Mouse (Mus musculus): ENCODE results near the gene Il12rb2. TPM values are rescaled to one million over a fixed set of nuclear protein-coding genes. Genes with fewer than 3 reads are reported as not detected.
A peak's percentile ranks its signal among the peaks of the same experiment; 100 is the strongest.

The Il12rb2 gene
- total and polyA plus RNA-seq, 3 experiments: 0.08 TPM; not detected in 2

DNA sequence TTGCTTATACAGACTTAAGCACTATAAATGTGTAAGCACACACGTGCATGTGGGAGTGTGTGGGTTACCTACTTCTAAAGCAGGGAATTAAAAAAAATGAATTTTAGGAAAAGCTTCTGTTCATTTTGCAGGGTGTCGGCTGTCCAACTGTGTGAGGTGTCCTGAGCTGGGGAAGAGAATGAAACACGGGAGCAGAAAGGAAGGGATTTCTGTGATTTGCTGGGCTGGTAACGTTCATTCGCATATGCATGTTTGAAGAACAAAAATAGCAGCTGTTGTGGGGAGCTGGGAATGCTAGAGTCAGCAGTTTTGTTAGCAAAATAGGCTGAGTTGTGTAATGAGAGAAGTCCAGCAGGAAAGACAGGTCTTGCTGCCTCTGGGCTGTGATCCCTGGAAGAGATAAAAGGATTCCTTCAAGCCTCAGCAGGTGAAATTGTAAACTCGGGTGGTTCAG is 75.3 kb downstream of the Il12rb2 start:
- Histone ChIP-seq H3K79me2 (replicated peaks; ENCODE audit: control insufficient read depth, extremely low read depth, insufficient read depth, poor library complexity, severe bottlenecking) (no peaks in the 10 kb centered on the region), H3K9ac (ENCODE audit: insufficient read depth, low read depth) (no peak overlapping the region), H3K27me3 (replicated peaks) (no peaks in the 10 kb centered on the region), H3K4me3 (replicated peaks in 1 of 3; ENCODE audit: low read depth in 2 of 3, low read length in 2 of 3, poor library complexity in 1 of 3) (no peak overlapping the region), H3K27ac (ENCODE audit: insufficient read depth, low read depth) (no peak overlapping the region), H3K9me3 (replicated peaks; ENCODE audit: low read length) (no peaks in the 10 kb centered on the region), H3K4me1 (ENCODE audit: control insufficient read depth in 1 of 2, insufficient read depth in 2 of 2) (peaks cover 0 to 5% of the 10 kb centered on the region in 2 experiments; a peak in 1 of 4 replicates), H3K36me3 (replicated peaks in 1 of 2; ENCODE audit: control insufficient read depth in 1 of 2, insufficient read depth in 1 of 2, low read length in 1 of 2) (peaks cover 0 to 5% of the 10 kb centered on the region in 2 experiments), H3K4me2 (ENCODE audit: insufficient read depth, low read depth, poor library complexity, severe bottlenecking) (no peak overlapping the region)
- 0 out of 2 replicates have a peak, but pooled peaks have one; percentile 31 for TF ChIP-seq MAFK (IDR thresholded peaks at IDR 0.05; ENCODE audit: insufficient replicate concordance, low read length)
- no peak for TF ChIP-seq NRF1 (IDR thresholded peaks at IDR 0.05; ENCODE audit: low read depth, low read length)
- dilution Hi-C loops (cut with MboI; ENCODE audit: extremely low pct_ligation_motif_present, extremely low pct_unique_long_range_greater_than_20kb, low sequenced_read_pairs): no loop called here
- no peak for DNase-seq (ENCODE audit: extremely low read depth)
- in situ Hi-C loops (cut with MboI; ENCODE audit: low pct_ligation_motif_present, low pct_unique_long_range_greater_than_20kb, low sequenced_read_pairs): loop anchor here (25.0 kb wide), 1 partner anchor 338 kb away; no protein-coding TSS in a partner anchor

DNA sequence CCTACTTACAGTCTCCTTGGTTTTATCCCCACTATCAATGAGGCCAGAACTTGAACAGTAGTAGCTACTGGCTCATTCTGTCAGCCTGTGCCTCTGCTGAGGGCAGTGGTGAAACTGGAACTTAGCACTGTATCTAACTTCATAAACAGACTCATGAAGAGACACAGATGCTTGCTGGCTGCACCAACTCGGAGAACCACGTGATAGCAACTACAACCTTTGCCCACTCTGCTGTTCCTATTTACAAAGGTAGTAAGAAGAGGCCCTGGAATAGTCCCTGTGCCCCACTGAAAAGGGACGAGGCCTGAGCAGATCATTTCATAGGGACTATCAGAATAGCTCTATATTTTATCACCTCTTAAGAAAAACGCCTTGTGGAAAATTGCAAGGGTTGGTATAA is 75.7 kb downstream of the Il12rb2 start:
- in situ Hi-C loops (cut with MboI; ENCODE audit: low pct_ligation_motif_present, low pct_unique_long_range_greater_than_20kb, low sequenced_read_pairs): loop anchor here (25.0 kb wide), 1 partner anchor 338 kb away; no protein-coding TSS in a partner anchor
- peaks cover 0 to 5% of the 10 kb centered on the region in 2 experiments for H3K36me3 ChIP-seq (replicated peaks in 1 of 2; ENCODE audit: control insufficient read depth in 1 of 2, insufficient read depth in 1 of 2, low read length in 1 of 2)
- H3K9ac ChIP-seq (ENCODE audit: insufficient read depth, low read depth): no peak overlapping the region
- dilution Hi-C loops (cut with MboI; ENCODE audit: extremely low pct_ligation_motif_present, extremely low pct_unique_long_range_greater_than_20kb, low sequenced_read_pairs): no loop called here
- H3K4me1 ChIP-seq (ENCODE audit: control insufficient read depth in 1 of 2, insufficient read depth in 2 of 2): peaks cover 0 to under 1% of the 10 kb centered on the region in 2 experiments; a peak in 1 of 4 replicates
- H3K27me3 ChIP-seq (replicated peaks): no peaks in the 10 kb centered on the region
- H3K79me2 ChIP-seq (replicated peaks; ENCODE audit: control insufficient read depth, extremely low read depth, insufficient read depth, poor library complexity, severe bottlenecking): no peaks in the 10 kb centered on the region
- DNase-seq (ENCODE audit: extremely low read depth): no peak
- no peaks in the 10 kb centered on the region for H3K9me3 ChIP-seq (replicated peaks; ENCODE audit: low read length)
- no peak overlapping the region for H3K27ac ChIP-seq (ENCODE audit: insufficient read depth, low read depth)
- no peak for TF ChIP-seq POLR2AphosphoS2 (IDR thresholded peaks at IDR 0.05; ENCODE audit: low read depth, low read length)
- TF ChIP-seq HCFC1 (IDR thresholded peaks at IDR 0.05; ENCODE audit: low read depth, low read length): no peak
- no peak for TF ChIP-seq MAX (IDR thresholded peaks at IDR 0.05; ENCODE audit: low read length)
- TF ChIP-seq TCF12 (IDR thresholded peaks at IDR 0.05; ENCODE audit: low read depth, low read length): no peak
- no peak for TF ChIP-seq KAT2A (IDR thresholded peaks at IDR 0.05; ENCODE audit: insufficient replicate concordance, low read length)
- TF ChIP-seq PAX5 (IDR thresholded peaks at IDR 0.05; ENCODE audit: low read length): no peak
- TF ChIP-seq MAFK (IDR thresholded peaks at IDR 0.05; ENCODE audit: insufficient replicate concordance, low read length): no peak
- TF ChIP-seq SIN3A (IDR thresholded peaks at IDR 0.05; ENCODE audit: low read length): no peak
- no peak for TF ChIP-seq NRF1 (IDR thresholded peaks at IDR 0.05; ENCODE audit: low read depth, low read length)
- TF ChIP-seq ETS1 (conservative IDR thresholded peaks at IDR 0.05; ENCODE audit: low read depth, low read length): no peak
- TF ChIP-seq ELF1 (IDR thresholded peaks at IDR 0.05; ENCODE audit: low read depth, low read length): no peak
- TF ChIP-seq CHD2 (IDR thresholded peaks at IDR 0.05; ENCODE audit: low read length): no peak
- TF ChIP-seq ZNF384 (IDR thresholded peaks at IDR 0.05; ENCODE audit: low read depth, low read length): no peak
- TF ChIP-seq SMC3 (IDR thresholded peaks at IDR 0.05; ENCODE audit: low read depth, low read length): no peak
- no peak overlapping the region for H3K4me3 ChIP-seq (replicated peaks in 1 of 3; ENCODE audit: low read depth in 2 of 3, low read length in 2 of 3, poor library complexity in 1 of 3)
- H3K4me2 ChIP-seq (ENCODE audit: insufficient read depth, low read depth, poor library complexity, severe bottlenecking): no peak overlapping the region

Data from CH12.LX (cell line).